Mouse (Mus musculus) layer of hippocampus, postnatal 10 days (tissue): Measurements from ENCODE around the gene Nr4a1. TPM values are rescaled to one million over a fixed set of nuclear protein-coding genes. Genes with fewer than 3 reads are reported as not detected.

ENCODE experiments used
- DNase-seq, 2 experiments: peaks; one replicate each; pipeline ENCODE4 v3.0.0; 2021; ENCODE audit warnings: low spot score in 2 of 2
- long read RNA-seq: library from polyadenylated mRNA; stranded (forward); transcript quantifications from one replicate; pipeline ENCODE4 v2.0.0, GENCODE M21; 2023
- total RNA-seq, 2 experiments: library from RNA; stranded (reverse); gene quantifications; 2 replicates each; pipeline ENCODE4 v1.2.3; 2021

Gene Nr4a1
- 10 to 100 TPM; 28.4 to 33.9 TPM for total RNA-seq
- long read RNA-seq, partial matches to known transcripts: 1 of 8 reads
- long read RNA-seq, other reads (novel, unspliced or antisense): 2 of 8 reads

GRCm38 (mm10) chr15:101253886-101254795, at the start of gene Nr4a1:
Gene Nr4a1 (plus strand): TSS chr15:101254269.
- peak in 1 of 2 experiments; percentile 75 for DNase-seq

- DNase-seq: no peak
Observed at GRCm38 (mm10) chr15:101204781-101205180, 49.3 kb upstream of the Nr4a1 start.

DNA sequence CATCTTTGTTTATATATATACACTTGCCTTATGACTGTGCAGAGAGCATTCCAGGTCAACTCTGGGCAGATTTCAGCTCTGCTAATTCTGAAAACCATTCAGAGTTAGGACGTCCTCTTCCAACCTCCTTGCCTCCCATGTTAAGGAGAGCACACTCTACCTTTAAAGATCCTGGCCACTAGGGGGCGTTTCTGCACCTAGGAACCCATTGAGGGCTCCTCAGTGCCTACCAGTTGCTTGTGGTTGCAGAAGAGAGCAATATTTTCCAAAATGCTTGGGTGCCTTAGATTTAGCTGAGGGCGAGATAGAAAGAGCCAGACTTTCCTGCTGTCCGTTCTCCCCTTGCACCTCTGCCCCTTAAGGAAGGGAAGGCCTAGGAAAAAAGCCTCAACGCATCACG, 43.8 kb upstream of the Nr4a1 start:
- DNase-seq: no peak

DNA sequence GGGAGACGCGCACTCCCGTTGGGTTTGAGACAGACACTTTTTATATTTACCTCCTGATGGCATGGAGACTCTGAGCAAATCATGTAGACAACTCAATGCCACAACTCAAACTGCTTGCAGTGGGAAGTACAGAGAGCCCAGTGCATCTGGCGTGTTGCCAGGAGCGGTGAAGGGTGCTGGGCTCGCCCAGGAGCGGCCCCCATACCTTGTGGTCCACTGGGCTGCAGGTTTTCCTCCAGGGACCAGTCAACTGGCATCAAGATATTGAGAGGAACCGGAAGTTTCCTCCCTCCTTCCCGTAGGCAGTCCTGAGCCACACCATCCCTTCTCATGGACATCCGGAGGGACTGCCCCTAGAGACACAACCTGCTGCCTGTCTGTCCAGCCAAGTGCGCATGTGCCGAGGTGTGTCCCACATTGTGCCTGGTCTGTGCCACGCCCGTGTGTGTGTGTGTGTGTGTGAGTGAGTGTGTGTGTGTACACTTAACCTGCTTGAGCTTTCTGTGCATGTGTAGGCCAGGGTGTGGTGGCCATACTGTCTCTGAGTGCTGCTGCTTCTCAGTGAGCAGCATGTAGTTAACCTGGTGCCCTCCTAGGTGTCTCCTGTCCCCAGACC, 43.0 kb upstream of the Nr4a1 start:
- DNase-seq: no peak

DNA sequence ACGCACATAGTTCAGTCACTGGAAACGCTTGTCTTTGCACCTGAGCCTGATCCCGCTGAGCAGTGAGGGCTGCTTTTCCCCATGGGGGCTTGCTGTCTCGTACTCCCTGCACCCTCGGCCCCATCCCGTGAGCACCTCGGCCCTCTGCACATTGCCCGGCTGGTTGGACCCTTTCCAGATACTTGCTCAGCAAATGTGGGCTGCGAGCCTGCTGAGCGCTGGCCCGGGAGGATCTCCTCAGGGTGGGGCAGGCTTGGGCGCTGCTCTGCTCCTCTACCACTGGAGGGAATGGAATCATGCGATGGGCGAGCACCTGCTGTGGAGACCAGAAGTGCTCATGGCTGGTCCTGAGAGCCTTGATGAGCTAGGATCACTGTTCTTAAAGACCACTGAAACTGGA, 41.6 kb upstream of the Nr4a1 start:
- no peak for DNase-seq

- DNase-seq: no peak
Observed at GRCm38 (mm10) chr15:101215136-101215535, 38.9 kb upstream of the Nr4a1 start.

GRCm38 (mm10) chr15:101216036-101216435, 38.0 kb upstream of the Nr4a1 start:
- no peak for DNase-seq

GRCm38 (mm10) chr15:101220905-101221297, 33.2 kb upstream of the Nr4a1 start:
- no peak for DNase-seq

DNA sequence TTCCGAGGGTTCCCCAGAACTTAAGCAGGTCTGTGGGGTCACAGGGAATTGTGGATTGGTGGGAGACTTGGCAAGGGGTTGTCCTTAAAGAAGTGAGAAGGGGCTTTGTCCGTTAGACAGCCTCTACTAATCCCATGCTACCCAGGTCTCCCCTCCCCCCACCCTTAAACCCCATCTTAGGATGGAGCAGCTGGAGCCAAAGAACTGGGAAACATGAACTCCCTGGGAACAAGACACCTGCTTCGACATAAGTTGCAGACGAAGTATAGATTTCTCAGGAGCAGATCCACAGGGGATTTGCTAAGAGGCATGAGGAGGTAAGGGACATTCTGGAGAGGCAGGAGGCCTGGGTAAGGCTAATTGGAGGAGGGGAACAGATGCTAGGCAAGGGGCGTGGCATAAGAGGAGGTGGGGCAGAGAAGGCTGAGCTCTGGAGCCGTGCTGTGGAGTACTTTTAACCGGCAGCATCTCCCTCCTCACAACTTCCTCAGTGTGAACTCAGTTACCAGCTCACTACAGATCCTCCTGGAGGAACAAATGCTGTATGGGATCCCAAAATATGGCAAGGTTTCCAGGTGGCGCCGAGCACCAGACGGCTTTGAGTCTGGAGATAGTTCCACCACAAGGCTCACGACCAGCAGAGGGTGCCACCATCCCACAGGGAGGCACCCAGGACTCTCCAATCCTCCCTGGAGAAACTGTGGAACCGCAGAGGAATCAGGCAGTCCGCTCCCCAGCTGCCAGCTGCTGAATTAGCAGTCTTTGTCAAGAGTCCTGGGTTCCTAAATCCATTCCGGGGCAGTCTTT, 32.6 kb upstream of the Nr4a1 start:
- DNase-seq: peak; percentile 94

- no peak for DNase-seq
Observed at GRCm38 (mm10) chr15:101222897-101223482, 31.1 kb upstream of the Nr4a1 start.

- DNase-seq: no peak
Observed at GRCm38 (mm10) chr15:101223596-101223995, 30.5 kb upstream of the Nr4a1 start.

- peak; percentile 83 to 91 for DNase-seq
Observed at GRCm38 (mm10) chr15:101224006-101224906, 29.8 kb upstream of the Nr4a1 start, which contains the start of gene Grasp. Gene Grasp (plus strand): TSS chr15:101224188.

DNA sequence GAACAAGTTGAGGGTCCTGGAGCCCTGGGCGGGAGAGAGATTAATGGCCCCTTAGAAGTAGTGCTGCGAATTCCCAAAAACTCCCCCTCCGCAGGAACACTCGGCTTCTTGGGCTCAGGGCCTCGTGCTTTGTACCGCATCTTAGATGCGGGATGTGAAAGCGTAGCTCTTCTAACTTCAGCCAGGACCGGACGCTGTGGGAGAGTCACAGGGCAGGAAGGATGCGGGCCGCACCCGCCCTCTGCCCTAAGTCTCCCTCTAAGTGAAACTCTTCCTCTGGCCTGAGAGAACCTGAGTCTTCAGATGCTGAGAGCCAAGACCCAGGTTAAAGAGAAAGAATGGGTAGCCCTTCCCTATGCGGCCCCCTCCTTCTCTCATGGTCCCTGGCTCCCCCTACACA, 29.1 kb upstream of the Nr4a1 start:
- no peak for DNase-seq

GRCm38 (mm10) chr15:101227971-101228370, 26.1 kb upstream of the Nr4a1 start:
- no peak for DNase-seq

DNA sequence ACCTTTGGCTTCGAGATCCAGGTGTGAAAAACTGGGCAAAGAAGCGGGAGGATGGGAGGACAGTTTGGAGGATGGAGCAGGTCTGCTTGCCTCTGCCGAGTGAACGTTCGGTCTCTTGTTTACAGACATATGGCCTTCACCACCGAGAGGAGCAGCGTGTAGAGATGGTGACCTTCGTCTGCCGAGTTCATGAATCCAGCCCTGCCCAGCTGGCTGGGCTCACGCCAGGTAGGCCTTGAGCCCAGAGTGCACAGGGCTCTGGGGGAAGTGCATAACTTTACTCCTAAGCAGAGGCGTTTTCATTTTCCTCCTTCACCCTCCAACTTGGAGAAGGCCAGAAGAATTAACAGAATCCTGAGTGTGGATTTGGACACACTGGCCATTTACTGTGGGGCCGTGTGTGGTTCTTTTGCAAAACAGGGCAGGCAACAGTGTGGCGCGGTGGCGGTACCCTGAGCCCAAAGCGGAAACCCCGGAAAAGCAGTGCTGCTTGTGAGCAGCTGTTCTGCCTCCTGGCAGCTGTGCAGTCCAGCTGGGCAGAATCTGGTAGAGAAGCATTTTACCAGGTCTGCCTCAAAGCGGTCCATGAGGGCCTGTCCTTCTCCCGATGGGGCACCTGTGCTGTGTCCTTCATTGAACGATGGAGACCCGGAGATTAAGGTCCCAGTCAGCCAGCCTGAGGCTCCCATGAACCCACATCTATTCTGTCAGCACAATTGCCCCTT, 25.0 kb upstream of the Nr4a1 start:
- DNase-seq: no peak

DNA sequence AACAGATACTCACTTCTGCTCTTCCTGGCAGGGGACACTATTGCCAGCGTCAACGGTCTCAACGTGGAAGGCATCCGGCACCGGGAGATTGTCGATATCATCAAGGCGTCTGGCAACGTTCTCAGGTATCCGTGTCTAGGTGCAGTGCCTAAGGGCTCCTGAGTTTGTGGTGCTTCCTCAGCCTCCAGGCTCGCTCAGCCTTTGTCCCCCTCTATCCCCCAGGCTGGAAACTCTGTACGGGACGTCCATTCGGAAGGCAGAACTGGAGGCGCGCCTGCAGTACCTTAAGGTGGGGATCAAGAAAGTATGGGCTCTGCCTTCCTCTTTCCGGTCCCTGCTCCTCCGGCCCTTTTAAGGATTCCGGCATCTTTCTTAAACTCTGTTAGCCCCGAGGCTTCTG, 23.6 kb upstream of the Nr4a1 start:
- DNase-seq: no peak

DNA sequence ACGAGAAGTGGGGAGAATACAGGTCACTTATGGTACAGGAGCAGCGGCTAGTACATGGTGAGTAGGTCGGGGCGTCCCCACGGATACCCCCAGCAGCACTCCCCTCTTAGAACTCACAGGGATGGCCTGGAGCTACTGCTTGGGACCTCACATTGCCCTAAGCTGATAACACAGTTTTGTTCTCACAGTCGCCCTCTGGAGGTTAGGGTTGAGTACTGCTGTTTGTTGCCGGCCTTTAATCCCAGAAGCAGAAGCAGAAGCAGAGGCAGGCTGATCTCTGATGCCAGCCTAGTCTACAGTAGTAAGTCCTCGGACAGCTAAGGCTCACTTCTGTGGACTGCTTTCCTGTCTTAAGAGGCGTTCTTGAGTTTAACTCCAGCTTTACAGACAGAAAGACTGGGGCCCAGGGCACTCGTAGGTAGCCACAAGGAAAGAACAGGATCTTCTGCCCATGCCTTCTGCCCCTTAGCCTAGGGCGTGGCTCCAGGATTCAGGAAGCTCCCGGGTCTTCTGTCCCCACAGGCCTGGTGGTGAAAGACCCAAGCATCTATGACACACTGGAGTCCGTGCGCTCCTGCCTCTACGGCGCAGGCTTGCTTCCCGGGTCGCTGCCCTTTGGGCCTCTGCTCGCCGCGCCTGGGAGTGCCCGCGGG, 22.9 kb upstream of the Nr4a1 start:
- DNase-seq: no peak

- DNase-seq: no peak
Observed at GRCm38 (mm10) chr15:101231648-101232180, 22.4 kb upstream of the Nr4a1 start.

DNA sequence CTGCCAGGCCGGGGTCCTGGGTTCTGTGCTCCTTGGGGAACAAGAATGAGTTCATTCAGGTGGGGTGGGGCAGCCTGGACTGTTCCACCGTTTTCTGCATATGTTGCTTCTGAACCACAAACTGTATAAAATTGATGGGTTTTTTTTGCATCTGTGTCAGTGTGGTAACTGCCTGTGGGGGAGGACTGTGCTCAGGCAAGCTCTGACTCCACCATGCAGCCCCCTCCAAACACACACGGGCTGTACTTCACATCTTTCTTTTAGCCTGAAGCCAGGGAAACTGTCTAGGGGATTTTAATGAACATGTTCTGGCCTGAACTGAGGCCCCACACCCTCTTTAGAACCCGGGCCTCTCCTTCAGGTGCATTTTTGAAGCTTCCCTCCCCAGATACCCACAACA, 21.5 kb upstream of the Nr4a1 start:
- DNase-seq: no peak
